Mouse (Mus musculus) embryonic facial prominence, embryonic 14.5 days (tissue): ENCODE measurements around the gene Riiad1. TPM values are rescaled to one million over a fixed set of nuclear protein-coding genes. Genes with fewer than 3 reads are reported as not detected.

Experiments
- ATAC-seq: fragments of 200-750 bp; cut with Nextera tagmentation; 2 replicates; pipeline ENCODE4 v1.8.0; 2017; ENCODE audit warnings: low read depth, moderate number of reproducible peaks, moderate TSS enrichment
- DNase-seq: peaks from one replicate; pipeline ENCODE4 v3.0.0-alpha.2; 2015; ENCODE audit warnings: low spot score
- H3K27ac ChIP-seq: fragments of 300-500 bp; sonication (generic); replicated peaks from 2 replicates; pipeline ENCODE4 v1.5.1; 2014; ENCODE audit warnings: low read depth, mild to moderate bottlenecking, low read length, moderate library complexity
- H3K27me3 ChIP-seq: fragments of 300-500 bp; sonication (generic); replicated peaks from 2 replicates; pipeline ENCODE4 v1.6.1; 2014; ENCODE audit warnings: low read length; ENCODE audit not compliant: control insufficient read depth, insufficient read depth
- H3K36me3 ChIP-seq: fragments of 300-500 bp; sonication (generic); 2 replicates; pipeline ENCODE4 v1.6.1; 2014; ENCODE audit warnings: low read length, mixed read lengths; ENCODE audit not compliant: control insufficient read depth, insufficient read depth
- H3K4me1 ChIP-seq: fragments of 300-500 bp; sonication (generic); 2 replicates; pipeline ENCODE4 v1.6.1; 2014; ENCODE audit warnings: antibody characterized with exemption, low read length; ENCODE audit not compliant: control insufficient read depth, insufficient read depth
- H3K4me2 ChIP-seq: fragments of 300-500 bp; sonication (generic); 2 replicates; pipeline ENCODE4 v1.6.1; 2014; ENCODE audit warnings: low read depth, mild to moderate bottlenecking, low read length, moderate library complexity, mixed read lengths
- H3K4me3 ChIP-seq: fragments of 300-500 bp; sonication (generic); 2 replicates; pipeline ENCODE4 v1.5.1; 2014; ENCODE audit warnings: low read depth, mild to moderate bottlenecking, low read length
- H3K9ac ChIP-seq: fragments of 300-500 bp; sonication (generic); 2 replicates; pipeline ENCODE4 v1.6.1; 2014; ENCODE audit warnings: low read depth, mild to moderate bottlenecking, low read length, moderate library complexity, mixed read lengths
- H3K9me3 ChIP-seq: fragments of 300-500 bp; sonication (generic); 2 replicates; pipeline ENCODE4 v1.6.1; 2016; ENCODE audit warnings: low read length; ENCODE audit not compliant: control insufficient read depth
- WGBS: fragments of 180-500 bp; shearing (Covaris S2); extraction: QIAGEN DNeasy Blood & Tissue Kit; methylation state at CpG from one replicate; pipeline ENCODE4 v1.1.7; 2014; 5-methylcytosine and 5-hydroxymethylcytosine counted together
- polyA plus RNA-seq: library from polyadenylated mRNA; unstranded; fragments of >200 nt; fragmentation: Nextera tagmentation; extraction: Ambion mirVana; gene quantifications from 2 replicates; pipeline ENCODE4 v1.2.1, GENCODE M21; 2014

Gene Riiad1
- polyA plus RNA-seq, 1 experiment from 2014 or later = 17.2 TPM

DNA sequence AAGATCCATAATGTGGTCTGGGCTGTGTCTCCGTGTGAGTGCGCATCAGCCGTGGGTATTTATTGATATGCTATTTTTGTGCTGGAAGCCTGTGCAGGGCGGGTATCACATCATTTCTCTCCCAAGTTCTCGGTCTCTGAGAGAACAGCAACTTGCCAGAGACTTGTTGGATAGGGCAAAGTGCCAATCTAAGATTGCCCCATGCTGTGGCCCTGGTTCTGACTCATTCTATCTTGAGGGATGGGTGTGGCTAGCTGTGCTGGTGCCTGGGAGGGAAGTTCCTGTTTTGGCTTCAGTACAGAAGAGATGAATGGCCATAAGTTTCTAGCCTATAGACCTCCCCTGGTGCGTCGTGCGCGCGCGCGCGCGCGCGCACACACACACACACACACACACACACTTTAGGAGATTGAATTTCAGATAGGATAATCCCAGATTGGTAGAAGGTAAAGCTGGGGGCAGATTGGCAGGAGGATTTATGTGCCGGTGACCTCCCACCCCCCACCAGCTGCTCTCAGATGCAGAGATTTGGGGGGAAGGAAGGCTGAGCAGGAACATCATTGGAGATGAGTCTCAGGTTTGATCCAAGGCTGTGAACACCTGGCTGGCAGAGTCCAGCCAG lies 2.7 kb upstream of the Riiad1 start:
- no peak overlapping the region for H3K4me2 ChIP-seq
- ATAC-seq (no peak), DNase-seq (no peak)
- WGBS = 87% methylated on average over 17 of the region's 17 CpGs
- H3K9me3 ChIP-seq = no peaks in the 10 kb centered on the region
- H3K9ac ChIP-seq = no peak overlapping the region
- H3K27me3 ChIP-seq = peaks cover 11% of the 10 kb centered on the region; the same call in 1 of the 2 replicates
- no peaks in the 10 kb centered on the region; the same call in 1 of the 2 replicates for H3K4me1 ChIP-seq
- H3K27ac ChIP-seq = no peak overlapping the region
- H3K4me3 ChIP-seq = no peak overlapping the region
- H3K36me3 ChIP-seq = no peaks in the 10 kb centered on the region

DNA sequence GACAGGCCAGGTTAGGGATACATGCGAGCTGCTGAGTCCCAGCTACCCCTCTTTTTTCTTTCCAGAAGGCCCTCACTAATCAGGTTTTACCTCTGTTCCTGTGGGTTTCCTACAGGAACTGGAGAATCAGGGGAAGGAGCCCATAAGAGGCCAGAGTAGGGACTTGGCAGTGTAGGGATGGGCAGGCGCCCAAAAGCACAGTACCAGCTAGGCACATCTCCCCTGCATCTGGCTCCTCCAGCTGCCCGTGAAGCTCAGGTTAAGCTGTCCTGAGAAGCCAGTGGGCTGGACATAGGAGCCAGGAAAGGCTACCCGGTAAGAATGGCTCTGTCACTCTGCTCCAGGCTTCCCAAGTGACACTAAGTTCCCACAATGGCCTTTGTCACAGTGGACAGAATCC lies 1.3 kb upstream of the Riiad1 start:
- Histone ChIP-seq H3K4me3 (no peak overlapping the region), H3K9ac (no peak overlapping the region), H3K36me3 (no peaks in the 10 kb centered on the region), H3K4me1 (no peaks in the 10 kb centered on the region; the same call in 1 of the 2 replicates), H3K27ac (no peak overlapping the region), H3K27me3 (peaks cover 11% of the 10 kb centered on the region; the same call in 1 of the 2 replicates), H3K4me2 (no peak overlapping the region), H3K9me3 (no peaks in the 10 kb centered on the region)
- no peak for DNase-seq
- 69% methylated on average over 4 of the region's 4 CpGs for WGBS
- ATAC-seq = no peak

GRCm38 (mm10) chr3:94479564-94479963 lies 577 bp downstream of the Riiad1 start:
- Histone ChIP-seq H3K4me2 (peak overlapping the region; percentile 45), H3K27me3 (peaks cover 11% of the 10 kb centered on the region; the same call in 1 of the 2 replicates), H3K4me3 (peak overlapping the region; percentile 14), H3K4me1 (no peaks in the 10 kb centered on the region; the same call in 1 of the 2 replicates), H3K9ac (no peak overlapping the region; the same call in 1 of the 2 replicates), H3K9me3 (no peaks in the 10 kb centered on the region), H3K36me3 (no peaks in the 10 kb centered on the region), H3K27ac (no peak overlapping the region)
- WGBS = 2% methylated on average over 11 of the region's 11 CpGs
- DNase-seq (peak; percentile 63), ATAC-seq (no peak)

DNA sequence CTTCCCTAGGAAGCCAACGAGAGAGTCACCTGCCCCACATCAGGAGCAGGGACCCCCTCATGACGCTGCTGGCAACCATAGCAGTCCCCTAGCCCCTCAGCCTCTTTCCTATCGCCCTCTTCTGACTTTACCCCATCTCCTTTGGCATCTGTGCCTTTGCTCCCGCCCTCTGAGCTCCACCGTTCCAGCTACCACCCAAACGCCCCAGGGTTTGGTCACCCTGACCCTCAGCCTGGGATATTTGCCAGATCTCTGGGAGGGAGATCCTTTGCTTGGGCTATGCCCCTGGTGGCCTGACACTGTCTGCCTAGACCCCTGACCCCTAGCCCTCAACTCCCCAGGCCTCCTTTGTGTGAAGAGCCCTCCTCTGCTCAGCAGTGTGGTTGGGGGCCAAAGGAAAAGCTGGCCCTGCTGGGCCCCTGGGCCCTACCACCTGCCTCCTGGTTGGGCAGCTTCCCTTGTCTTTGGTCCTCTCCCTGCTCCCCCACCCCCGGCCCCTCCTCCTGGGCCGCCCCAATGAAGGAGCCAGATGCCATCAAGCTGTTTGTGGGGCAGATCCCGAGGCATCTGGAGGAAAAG lies 1.5 kb downstream of the Riiad1 start:
- H3K4me2 ChIP-seq = peak overlapping the region; percentile 45; the same call in 1 of the 2 replicates
- H3K27me3 ChIP-seq = peaks cover 11% of the 10 kb centered on the region; the same call in 1 of the 2 replicates
- no peaks in the 10 kb centered on the region for H3K9me3 ChIP-seq
- 10% methylated on average over 7 of the region's 9 CpGs for WGBS
- peak overlapping the region; percentile 4; the same call in 1 of the 2 replicates for H3K4me3 ChIP-seq
- peak overlapping the region; percentile 41; the same call in 1 of the 2 replicates for H3K9ac ChIP-seq
- no peak; the same call in 1 of the 2 replicates for ATAC-seq
- DNase-seq = no peak
- H3K27ac ChIP-seq = no peak overlapping the region
- no peaks in the 10 kb centered on the region; the same call in 1 of the 2 replicates for H3K4me1 ChIP-seq
- H3K36me3 ChIP-seq = no peaks in the 10 kb centered on the region

DNA sequence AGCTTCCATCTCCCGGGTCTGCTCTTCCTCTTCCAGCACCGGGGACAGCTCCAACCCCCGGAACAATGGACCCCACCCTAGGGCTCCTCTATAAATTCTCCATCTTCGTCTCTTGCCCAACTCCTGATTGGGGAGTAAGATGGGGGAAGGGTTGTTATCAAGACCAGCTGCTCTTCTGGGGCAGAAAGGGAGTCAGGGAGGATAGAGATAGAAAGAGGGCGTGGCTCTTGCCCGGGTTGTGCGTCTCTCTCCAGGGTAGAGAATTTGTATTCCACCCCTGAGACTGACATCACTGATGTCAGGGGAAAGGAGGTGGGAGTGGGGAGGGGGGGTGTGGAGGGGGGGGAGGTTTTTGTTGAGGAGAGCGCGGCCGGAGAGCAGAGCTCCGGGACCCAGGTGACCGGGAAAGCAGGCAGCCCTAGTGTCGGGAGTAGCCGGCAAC lies 2.1 kb downstream of the Riiad1 start, which contains the start of gene Celf3:
Gene Celf3, plus strand, starts transcription at position 315 of the 442 bp plus-strand sequence.
- peaks cover 11% of the 10 kb centered on the region; the same call in 1 of the 2 replicates for H3K27me3 ChIP-seq
- DNase-seq = peak; percentile 74
- ATAC-seq = peak; percentile 77
- H3K36me3 ChIP-seq = no peaks in the 10 kb centered on the region
- no peak within 1 kb of the TSS for H3K27ac ChIP-seq
- H3K4me1 ChIP-seq = no peaks in the 10 kb centered on the region; the same call in 1 of the 2 replicates
- no peaks in the 10 kb centered on the region for H3K9me3 ChIP-seq
- H3K4me2 ChIP-seq = peak within 1 kb of the TSS; percentile 45; the same call in 1 of the 2 replicates
- peak within 1 kb of the TSS; percentile 4; the same call in 1 of the 2 replicates for H3K4me3 ChIP-seq
- H3K9ac ChIP-seq = peak within 1 kb of the TSS; percentile 41; the same call in 1 of the 2 replicates
- WGBS = 2% methylated on average over 7 of the region's 14 CpGs

- WGBS = 49% methylated on average over 4 of the region's 4 CpGs
- Histone ChIP-seq H3K4me3 (no peak overlapping the region), H3K9ac (no peak overlapping the region), H3K4me2 (no peak overlapping the region), H3K36me3 (no peaks in the 10 kb centered on the region), H3K4me1 (peaks cover 3% of the 10 kb centered on the region; the same call in 1 of the 2 replicates), H3K9me3 (no peaks in the 10 kb centered on the region), H3K27me3 (peaks cover 11% of the 10 kb centered on the region; the same call in 1 of the 2 replicates), H3K27ac (no peak overlapping the region)
- DNase-seq (no peak), ATAC-seq (no peak)
These were observed 2.7 kb downstream of the Riiad1 start for GRCm38 (mm10) chr3:94477444-94477843.

DNA sequence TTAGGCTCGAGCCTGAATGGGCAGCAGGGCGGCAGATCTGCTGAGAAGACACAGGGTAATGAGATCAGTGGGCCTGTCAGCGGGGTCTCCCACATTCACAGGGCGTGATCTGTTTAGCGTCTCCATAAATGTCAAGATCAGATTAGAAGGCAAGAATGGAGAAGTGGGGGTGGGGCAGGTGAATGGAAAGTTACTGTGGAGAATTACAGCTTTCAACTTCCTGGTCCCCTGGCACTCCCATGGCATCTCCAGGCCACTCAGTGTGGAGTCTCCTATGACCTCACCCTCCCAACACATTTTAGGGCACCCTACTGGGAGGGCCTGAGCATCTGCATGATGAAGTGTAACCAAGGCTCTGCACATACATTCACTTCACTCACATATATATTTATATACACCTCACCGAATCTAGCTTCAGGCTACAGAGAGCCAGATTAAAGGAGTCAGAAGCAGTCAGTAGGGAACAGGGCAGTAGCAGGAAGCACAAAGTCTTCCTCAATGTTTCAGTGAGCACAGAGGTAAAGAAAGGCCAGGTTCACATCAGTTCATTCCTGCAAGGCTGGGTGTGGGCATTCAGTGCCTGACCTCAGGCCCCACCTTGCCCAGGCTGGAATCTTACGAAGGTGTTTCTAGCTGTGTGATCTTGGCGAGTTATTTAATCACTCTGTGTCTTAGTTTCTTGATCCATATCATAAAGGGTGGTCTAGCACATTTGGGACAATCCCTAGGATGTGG lies 3.7 kb downstream of the Riiad1 start:
- DNase-seq (no peak), ATAC-seq (no peak)
- peaks cover 11% of the 10 kb centered on the region; the same call in 1 of the 2 replicates for H3K27me3 ChIP-seq
- H3K4me2 ChIP-seq = no peak overlapping the region
- H3K9ac ChIP-seq = no peak overlapping the region
- no peaks in the 10 kb centered on the region for H3K36me3 ChIP-seq
- no peak overlapping the region for H3K27ac ChIP-seq
- peaks cover 4% of the 10 kb centered on the region; the same call in 1 of the 2 replicates for H3K4me1 ChIP-seq
- 69% methylated on average over 8 of the region's 8 CpGs for WGBS
- no peak overlapping the region for H3K4me3 ChIP-seq
- H3K9me3 ChIP-seq = no peaks in the 10 kb centered on the region

DNA sequence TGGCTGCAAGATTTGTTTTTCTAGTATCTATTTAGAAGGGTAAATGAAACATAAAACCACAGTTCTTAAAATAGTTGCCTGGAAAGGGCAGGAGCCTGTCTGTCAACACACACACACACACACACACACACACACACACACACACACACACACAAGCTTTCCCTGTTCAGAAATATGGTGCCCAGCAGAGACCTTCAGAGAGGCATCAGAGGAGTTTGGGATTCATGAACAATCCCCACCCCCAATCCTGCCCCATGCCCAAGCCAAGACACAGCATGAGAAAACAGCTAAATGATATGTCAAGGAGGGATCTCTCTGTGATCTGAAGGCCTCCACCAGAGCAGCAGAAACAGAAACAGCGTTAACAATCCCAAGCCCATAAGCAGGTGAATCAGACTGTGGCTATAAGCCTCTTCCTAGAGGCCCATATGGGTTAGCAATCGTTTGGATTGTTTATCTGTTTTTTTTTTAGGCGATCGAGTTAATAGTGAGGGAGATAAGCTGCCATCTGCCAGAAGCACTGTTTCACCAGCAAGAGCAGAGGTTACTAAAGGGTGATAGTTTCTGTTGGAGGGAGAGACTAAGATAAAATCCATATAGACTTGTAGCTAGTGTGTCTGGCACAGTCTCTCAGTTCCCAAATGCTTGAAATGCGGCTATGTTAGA lies 6.4 kb downstream of the Riiad1 start:
- no peak overlapping the region for H3K4me3 ChIP-seq
- H3K27ac ChIP-seq = no peak overlapping the region
- peaks cover 4% of the 10 kb centered on the region; the same call in 1 of the 2 replicates for H3K4me1 ChIP-seq
- WGBS = 77% methylated on average over 5 of the region's 5 CpGs
- H3K9ac ChIP-seq = no peak overlapping the region
- ATAC-seq (no peak), DNase-seq (no peak)
- no peak overlapping the region for H3K4me2 ChIP-seq
- no peaks in the 10 kb centered on the region for H3K9me3 ChIP-seq
- no peaks in the 10 kb centered on the region for H3K36me3 ChIP-seq
- no peaks in the 10 kb centered on the region for H3K27me3 ChIP-seq
